Mouse (Mus musculus): ENCODE measurements at regions not wholly inside any gene's neighbourhood (a gene's known extent, or its start where the extent isn't known, plus 50 kb on each side); places are given as distances from the start of the nearest gene placed in this dataset.

DNA sequence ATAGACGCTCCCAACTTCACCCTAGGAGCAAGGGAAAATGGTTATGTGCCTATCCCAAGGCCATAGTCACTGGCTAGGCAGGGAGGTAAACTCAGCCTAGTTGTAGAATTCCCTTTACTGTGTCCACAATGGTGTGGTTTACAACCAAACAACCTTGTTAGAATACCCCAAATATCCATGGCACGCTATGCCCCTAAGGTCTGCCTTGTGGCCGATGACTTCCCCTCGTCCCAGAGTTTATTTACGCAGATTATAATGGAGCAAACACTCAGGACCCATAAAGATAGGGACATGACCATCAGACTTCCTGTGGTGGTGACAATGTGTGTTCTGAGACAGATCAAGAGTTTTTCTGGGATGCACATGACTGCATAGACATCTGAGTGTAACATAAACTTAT is 231.5 kb upstream of the Vstm2b start:
- no peak for DNase-seq (ENCODE audit: low read depth, low spot score)

DNA sequence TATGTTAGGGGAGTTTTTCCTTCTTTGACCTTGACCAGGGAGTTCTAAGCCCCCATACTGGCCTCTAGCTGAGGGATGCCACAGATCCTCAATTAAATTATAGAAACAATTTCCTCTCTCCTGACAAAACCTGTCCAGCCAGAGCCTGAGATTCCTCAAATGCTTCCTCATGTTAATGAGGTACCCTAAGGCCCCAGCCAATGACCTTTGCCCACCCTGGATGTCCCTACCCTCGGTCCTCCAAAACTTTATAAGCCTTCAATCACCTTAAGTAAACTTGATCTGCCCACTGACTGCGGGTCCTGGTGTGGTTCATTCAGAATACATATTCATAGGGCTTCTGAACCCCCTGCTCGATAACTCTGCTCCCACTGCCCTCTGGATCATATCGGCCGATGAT is 227.7 kb upstream of the Vstm2b start:
- DNase-seq (ENCODE audit: low read depth, low spot score) = no peak

DNA sequence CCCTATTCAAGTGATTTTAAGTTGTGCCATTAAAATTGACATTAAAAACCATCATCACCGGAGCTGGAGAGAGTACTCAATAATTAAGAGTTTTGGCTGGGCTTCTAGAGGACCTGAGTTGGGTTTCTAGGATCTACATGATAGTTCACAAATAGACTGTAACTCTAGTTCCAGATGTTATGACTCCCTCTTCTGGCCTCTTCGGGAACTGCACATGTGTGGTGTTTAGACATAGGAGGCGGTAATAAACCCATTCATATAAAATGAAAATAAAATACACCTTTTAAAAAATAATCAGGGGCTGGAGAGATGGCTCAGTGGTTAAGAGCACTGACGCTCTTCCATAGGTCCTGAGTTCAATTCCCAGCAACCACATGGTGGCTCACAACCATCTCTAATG is 227.1 kb upstream of the Vstm2b start:
- no peak for DNase-seq (ENCODE audit: low read depth, low spot score)

DNA sequence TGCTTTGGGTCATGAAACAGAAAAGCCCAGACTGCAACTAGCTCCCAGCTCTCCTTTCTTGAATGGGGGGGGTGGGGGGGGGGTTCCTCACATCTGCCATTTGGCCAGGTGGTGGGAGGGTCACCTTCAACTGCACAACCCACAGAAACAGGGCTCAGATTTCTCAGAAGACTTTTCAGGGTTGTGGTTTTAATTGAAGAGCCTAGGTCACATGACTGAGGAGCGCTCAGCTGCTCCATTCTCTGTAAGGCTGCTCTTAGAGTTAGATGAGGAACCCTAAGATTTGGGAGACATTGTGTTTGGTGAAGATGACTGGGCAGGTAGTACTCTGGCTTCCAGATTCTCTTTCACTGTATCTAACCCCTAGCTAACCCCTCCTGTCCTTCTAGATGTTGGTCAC is 225.8 kb upstream of the Vstm2b start:
- DNase-seq (ENCODE audit: low read depth, low spot score) = no peak

DNA sequence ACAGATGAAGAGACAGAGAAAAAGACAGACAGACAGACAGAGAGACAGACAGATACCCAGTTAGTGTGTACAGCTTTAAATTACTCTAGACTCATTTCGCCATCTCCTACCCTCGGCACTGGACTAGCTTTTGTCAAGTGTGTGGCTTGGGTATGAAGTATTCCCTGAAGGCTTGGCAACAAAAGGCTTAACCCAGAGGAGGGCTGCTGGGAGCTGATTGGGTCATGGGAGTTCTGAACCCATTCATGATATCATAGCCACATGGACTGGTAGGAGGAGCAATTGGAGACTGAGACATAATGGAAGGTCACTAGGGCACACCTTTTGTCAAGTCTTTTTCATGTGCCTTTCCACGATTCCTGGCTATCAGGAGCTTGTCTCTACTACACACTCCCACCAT is 223.7 kb upstream of the Vstm2b start:
- no peak for DNase-seq (ENCODE audit: low read depth, low spot score)

DNA sequence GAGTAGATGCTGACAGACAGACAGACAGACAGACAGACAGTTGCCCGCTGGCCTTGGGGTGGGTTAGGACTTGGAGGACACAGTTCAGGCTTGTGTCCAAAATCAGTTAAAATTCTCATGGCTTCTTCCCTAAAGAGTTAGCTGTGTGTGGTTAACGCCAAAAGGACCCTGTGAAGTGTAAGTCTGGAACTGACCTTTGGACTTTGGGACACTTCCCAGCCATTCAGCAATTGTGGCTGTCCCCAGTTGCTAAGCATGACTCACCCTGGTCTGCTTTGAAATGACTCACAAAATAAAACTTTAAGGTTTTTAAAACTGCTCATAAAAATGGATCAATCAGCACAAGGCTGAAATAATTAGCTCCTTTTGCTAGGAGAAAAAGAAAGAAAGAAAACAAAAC is 220.5 kb upstream of the Vstm2b start:
- no peak for DNase-seq (ENCODE audit: low read depth, low spot score)

DNA sequence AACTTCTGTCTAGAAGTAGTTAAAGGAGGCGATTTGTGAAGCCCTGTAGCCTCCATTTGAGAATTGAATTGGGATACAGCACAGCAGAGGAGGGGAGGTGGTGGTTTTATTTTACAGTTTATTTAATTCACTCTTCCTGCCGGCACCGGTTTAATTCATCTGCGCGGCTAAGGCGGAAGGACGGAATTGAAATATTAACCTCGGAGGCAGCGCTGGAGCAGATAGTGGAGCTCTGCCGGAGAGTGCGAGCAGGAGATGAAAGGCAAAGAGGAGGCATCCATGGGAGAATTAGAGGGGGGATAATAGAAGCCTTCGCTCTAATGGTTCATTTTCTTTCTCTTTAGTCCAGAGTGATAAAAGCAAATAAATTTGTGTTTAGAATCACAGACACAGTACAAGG is 217.6 kb upstream of the Vstm2b start:
- no peak for DNase-seq (ENCODE audit: low read depth, low spot score)

DNA sequence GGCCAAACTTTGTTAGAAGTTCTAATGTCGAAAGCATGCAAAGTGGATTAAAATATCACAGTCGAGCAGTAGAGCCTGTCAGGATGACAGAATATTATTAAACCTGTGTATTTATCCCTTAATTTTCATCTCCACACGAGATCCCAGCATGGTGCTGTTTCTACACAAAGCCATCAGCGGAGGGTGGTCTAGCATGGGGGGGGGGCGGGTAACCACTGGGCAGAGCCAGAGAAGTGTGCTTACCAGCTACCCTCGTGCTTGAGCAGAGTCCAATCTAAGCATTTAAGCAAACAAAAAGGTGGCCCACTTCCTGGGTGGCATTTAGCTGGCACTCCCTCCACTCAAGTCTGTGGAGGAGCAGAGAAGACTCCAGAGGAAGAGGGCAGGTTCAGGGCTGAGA is 217.1 kb upstream of the Vstm2b start:
- DNase-seq (ENCODE audit: low read depth, low spot score) = no peak

DNA sequence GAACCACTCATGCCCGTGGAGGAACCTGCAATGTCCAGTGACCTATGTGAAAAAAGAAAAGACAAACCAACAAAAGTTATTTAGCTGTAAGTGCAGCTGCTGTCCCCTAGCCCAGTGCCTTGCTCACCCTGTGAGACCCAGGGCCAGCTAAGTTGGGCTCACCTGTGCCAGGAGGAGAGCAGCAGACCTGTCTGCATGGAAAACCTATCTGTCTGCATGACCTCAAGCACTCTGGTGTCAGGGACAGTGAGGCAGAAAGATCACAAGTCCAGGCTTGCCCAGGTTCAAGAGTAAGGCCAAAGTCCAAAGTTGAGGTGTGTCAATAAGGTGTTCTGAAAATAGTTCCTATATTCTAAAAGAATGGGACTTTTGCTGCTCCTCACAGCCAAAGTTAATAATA is 215.0 kb upstream of the Vstm2b start:
- no peak for DNase-seq (ENCODE audit: low read depth, low spot score)

DNA sequence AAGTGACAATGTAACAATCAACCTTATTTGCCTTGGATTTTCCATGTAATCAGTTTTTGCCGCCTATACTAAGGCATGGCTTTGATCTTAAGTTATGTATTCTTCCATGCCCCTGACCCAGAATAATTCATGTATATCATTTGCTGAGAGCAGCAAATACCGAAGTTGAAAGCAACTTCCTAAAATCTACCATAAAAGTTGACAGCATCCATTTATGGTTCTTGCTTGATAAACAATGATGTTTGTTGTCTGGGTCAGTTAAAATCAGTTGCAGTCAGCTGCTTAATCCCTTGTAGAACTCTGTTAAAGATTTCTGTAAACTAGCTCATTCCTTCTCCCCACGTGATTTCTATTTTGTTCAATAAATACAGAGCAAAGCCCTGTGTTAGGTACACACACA is 214.5 kb upstream of the Vstm2b start:
- DNase-seq (ENCODE audit: low read depth, low spot score) = no peak

DNA sequence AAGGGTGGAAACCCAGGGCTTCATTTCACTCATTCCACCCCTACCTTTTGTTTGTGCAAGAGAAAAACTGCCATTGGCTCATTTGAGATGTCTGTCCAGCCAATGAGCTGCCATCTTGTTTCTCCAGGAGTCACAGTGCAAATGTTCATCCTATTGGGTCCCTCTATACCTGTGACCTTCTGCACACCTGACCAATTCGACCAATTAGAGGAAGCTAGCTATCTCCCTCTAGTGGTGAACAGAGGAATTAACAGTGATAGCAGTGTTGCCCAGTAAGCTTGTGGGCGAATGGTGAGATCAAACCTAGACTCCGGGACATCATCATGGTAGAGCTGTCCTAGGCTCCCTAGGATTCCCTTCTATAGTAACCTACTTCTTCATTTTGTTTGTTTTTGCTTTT is 211.1 kb upstream of the Vstm2b start:
- DNase-seq (ENCODE audit: low read depth, low spot score) = no peak

DNA sequence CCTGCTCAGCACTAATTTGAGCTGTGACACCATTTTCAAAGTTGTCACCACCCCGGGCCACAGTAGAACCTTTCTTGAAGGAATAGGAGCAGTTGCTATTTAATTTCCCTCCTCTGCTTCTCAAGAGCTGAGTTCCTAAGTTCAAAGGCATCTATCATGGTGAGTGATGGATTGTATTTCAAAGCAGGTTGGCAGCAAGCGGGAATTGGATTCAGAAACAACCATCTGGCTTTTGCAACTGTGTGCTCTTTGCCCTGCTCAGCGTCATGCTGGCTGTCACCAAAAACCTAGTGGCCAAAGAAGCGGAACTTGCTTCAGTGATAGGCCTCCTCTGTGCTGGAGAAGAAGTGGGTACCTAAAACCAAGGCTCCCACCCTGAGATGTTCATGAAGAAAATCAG is 209.6 kb upstream of the Vstm2b start:
- DNase-seq (ENCODE audit: low read depth, low spot score) = no peak

DNA sequence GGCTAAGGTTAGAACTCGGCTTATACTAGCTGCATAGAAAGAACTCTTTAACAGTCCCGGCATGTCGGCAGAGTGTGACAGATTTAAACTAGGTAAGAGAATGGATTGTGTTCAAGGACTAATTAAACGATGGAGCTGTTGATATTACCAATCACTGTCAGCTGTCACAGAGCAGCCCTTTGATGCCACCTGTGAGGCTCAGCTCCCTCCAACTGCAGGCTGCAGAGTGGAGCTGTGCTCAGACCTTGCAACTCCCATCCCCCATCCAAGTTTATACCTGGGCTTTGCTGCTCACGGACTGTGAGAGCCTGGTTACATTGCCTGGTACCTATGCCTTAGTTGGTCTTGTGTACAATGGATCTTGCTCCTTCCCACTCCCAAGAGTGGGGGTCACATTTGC is 204.4 kb upstream of the Vstm2b start:
- no peak for DNase-seq (ENCODE audit: low read depth, low spot score)

DNA sequence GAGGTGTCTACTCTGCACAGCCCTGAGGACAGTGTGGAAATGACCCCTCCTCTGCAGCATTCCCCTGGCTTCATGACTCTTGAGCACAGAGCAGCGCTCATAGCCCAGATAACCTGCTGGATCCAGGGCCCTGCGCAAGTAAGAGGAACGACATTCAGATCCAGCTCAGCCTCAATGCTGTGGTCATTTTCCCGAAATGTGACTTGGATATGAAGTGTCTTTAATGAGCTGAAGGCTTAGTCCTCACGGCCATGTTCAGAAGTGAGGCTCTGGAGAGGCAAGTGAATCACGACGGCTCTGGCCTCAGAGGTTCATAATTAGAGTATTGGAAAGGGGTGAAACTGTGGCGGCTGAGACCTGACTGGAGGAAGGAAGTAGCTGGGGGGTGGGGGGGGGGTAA is 200.6 kb upstream of the Vstm2b start:
- no peak for DNase-seq (ENCODE audit: low read depth, low spot score)

DNA sequence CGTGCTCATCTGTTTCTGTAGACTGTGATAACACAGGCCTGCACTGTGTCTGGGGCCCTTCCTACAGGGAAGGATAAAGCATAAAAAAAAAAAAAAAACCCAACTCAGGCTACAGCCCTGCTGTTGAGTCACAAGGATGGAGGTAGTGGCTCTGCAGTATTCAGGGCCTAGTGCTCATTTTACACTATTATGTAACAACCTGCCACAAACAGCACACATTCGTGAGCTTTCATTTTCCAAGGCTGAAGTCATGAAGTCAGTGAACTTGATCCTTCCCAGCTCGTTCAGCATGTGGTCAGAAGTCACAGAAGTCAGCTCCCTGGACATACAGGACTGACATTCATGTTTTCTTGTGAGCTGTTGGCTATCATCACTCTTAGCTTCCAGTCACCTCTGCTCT is 199.8 kb upstream of the Vstm2b start:
- no peak for DNase-seq (ENCODE audit: low read depth, low spot score)

DNA sequence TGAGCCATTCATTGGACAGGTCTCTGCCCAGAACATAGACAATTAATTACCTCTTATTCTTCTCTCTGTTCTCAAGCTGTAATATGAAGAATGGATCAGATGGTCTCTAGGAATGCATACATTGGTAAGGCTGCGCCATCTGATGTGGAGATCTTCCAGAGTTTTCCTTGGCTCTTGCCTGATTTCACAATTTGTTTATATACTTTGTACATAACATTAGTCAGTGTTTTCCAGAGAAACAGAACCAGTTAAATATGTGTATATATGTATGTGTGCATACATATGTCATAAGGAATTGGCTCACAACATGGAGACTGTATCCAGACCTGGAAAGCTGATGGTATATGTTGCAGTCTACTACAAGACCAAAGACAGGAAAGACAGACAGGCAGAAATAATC is 198.5 kb upstream of the Vstm2b start:
- peak; percentile 28 for DNase-seq (ENCODE audit: low read depth, low spot score)

DNA sequence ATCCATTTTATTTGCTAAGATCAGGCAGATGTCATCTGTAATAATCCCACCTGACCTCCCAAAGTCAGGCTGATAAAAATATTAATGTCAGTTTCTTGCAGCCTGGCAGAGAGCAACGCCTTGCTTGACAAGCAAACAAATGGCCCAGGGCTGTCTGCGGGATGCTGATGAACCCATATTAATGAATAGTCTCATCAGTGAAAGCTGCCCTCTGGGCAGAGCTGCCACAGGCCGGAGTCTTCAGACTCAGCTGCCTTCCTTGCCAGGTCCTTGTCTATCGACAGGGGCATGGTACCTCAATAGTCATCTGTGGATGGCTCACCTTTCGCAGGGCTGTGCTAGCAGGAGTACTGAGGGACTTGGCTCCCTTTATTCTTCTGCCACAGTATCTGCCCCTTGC is 197.5 kb upstream of the Vstm2b start:
- DNase-seq (ENCODE audit: low read depth, low spot score) = no peak

DNA sequence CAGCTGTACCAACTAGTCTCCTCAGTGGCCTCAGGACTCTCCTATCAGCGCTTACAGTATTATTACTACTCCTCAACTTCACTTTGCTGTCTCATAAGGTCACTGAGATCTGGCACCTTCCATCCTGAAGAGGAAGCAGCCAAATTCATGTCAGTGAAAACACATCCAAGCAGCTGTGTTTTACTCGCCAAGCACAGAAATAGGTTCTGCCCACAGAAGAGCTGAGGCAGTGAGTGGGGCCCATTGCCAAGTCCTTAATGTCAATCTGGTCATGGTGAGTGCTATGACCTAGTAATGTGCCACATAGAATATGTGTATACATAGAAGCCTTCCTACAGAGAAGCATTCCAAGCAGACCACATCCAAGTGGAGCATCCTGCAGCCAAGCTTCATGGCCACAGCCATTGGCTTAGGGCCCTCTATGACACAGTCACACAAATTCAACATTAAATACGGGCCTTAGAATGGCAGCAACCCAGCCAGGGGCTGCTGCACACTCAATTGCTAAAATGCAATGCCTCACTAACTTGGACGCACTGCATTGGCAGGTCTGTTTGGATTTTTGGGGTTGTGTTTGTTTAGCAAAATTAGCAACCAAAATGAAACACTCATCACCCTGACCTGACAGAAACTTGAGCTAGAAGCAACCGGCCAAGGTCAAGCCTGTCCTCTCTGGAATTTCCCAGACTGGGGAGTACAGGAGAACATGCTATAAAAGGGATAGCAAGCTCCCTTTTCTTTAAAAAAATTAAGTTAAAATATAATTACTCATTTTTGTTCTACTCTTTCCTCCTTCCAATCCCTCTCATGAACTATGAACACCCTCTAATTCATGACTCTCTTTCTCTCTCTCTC is 195.7 kb upstream of the Vstm2b start:
- no peak for DNase-seq (ENCODE audit: low read depth, low spot score)

DNA sequence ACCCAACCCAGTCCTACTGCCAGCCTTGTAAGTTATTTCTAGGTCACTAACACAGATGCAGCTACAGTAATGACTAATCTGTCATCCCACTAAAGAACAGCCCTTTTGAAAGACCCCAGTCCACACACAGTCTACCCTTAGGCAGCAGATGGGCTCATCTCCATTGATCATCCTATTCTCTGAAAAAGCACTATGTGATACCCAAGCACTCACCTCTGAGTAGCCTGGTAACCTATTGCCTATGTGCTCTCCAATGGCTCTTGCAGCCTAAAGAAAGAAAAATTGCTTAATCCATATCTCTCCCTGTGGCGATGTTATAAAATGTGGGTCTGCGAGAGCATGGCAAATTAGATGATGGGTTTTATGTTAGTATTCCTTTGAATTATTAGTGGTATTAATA is 189.9 kb upstream of the Vstm2b start:
- DNase-seq (ENCODE audit: low read depth, low spot score) = no peak

DNA sequence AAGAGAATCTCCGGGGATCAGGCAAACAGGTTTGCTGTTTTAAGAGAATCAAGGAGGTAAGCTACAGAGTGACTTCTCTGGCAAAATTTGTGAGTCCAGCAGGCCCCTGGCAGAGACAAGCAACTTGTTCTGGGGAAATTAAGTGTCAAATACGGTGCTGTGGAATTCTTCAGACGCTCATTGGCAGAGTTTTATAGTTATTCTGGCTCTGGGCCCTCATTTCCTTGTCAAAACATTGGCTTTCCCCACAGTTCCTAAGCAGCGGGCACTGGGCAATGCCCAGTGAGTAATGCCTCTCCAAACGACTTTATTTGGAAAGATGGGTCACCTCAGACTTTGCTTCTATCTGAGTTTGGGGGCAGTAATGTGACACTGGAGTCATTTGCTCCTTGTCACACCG is 180.1 kb upstream of the Vstm2b start:
- DNase-seq (ENCODE audit: low read depth, low spot score) = no peak

DNA sequence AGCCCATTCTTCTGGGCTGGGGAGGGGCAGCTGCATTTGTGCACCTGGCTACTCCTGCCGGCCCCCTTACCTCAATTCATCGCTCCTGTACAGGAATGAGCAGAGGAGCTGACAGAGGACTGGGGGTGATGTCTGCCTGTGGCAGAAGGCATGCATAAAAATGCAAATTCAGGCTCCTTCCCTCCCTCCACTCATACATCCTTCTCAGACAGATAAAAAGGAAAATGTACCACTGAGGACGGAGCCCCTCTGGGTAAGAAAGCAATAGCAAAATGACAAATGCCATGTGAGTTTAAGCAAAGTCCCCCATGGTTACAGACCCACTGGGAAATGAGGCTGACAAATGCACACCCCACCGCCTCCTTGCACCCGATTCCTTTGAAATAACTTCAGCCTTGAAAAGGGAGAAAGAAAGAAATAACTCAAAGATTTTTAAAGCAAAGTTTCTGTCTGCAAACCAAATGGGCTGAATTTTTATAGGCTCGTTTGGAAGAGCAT is 161.1 kb upstream of the Vstm2b start:
- DNase-seq (ENCODE audit: low read depth, low spot score) = no peak

DNA sequence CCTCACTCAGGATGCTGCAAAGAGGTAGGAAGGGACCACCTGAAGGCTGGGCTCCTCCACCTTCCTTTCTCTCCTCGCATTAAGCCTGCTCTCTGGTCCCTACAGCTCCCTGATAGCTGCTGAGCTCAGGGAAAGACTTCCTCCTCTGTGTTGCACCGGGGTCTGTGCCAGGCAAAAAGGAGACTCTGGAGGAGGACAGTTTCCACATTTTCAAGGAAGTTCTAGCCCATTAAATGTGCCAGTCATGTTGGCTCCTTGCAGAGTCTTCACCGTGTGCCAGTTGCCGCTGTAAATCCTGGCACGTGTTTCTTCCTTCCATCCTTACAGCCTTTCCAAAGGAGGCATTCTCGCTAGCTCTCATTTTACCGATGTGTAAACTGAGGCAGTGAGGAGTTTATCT is 160.6 kb upstream of the Vstm2b start:
- no peak for DNase-seq (ENCODE audit: low read depth, low spot score)

DNA sequence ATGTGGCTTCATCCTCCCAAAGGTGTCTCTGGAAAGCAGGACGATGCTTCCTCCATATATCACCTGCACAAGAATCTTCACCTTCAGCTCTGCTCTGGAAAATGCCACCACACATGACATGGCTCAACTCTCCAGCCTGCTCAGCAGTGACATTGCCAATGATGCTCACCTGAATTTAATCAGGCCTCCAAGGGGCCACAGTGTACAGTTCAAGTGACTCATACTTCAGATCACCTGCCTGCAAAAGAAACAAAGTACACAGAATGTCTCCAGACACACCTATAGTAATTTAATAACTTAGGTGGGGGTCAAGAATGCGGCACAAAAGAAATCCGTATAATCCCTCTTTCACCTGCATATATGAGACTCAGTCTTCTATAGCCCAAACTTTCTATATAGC is 160.0 kb upstream of the Vstm2b start:
- no peak for DNase-seq (ENCODE audit: low read depth, low spot score)
